Mouse (Mus musculus) embryonic facial prominence, embryonic 13.5 days (tissue): ENCODE measurements around the gene Kin. TPM values are rescaled to one million over a fixed set of nuclear protein-coding genes. Genes with fewer than 3 reads are reported as not detected.

ENCODE experiments used
- ATAC-seq: fragments of 200-750 bp; cut with Nextera tagmentation; 2 replicates; pipeline ENCODE4 v1.8.0; 2017; ENCODE audit warnings: low read depth; ENCODE audit not compliant: insufficient number of reproducible peaks, insufficient read depth, low FRiP score, low TSS enrichment
- H3K27ac ChIP-seq: fragments of 300-500 bp; sonication (generic); 2 replicates; pipeline ENCODE4 v1.5.1; 2015; ENCODE audit warnings: moderate library complexity, mild to moderate bottlenecking, inconsistent platforms
- H3K27me3 ChIP-seq: fragments of 300-500 bp; sonication (generic); 2 replicates; pipeline ENCODE4 v1.6.1; 2015; ENCODE audit warnings: mild to moderate bottlenecking, inconsistent platforms
- H3K36me3 ChIP-seq: fragments of 300-500 bp; sonication (generic); 2 replicates; pipeline ENCODE4 v1.6.1; 2015; ENCODE audit warnings: mild to moderate bottlenecking, inconsistent platforms
- H3K4me1 ChIP-seq: fragments of 300-500 bp; sonication (generic); 2 replicates; pipeline ENCODE4 v1.6.1; 2015; ENCODE audit warnings: inconsistent platforms
- H3K4me2 ChIP-seq: fragments of 300-500 bp; sonication (generic); 2 replicates; pipeline ENCODE4 v1.6.1; 2015; ENCODE audit warnings: moderate library complexity, mild to moderate bottlenecking, inconsistent platforms
- H3K4me3 ChIP-seq: fragments of 300-500 bp; sonication (generic); 2 replicates; pipeline ENCODE4 v1.5.1; 2015; ENCODE audit warnings: mild to moderate bottlenecking, inconsistent platforms
- H3K9ac ChIP-seq: fragments of 300-500 bp; sonication (generic); 2 replicates; pipeline ENCODE4 v1.6.1; 2015; ENCODE audit warnings: mild to moderate bottlenecking, inconsistent platforms
- H3K9me3 ChIP-seq: fragments of 300-500 bp; sonication (generic); 2 replicates; pipeline ENCODE4 v1.6.1; 2016; ENCODE audit warnings: inconsistent platforms
- WGBS: fragments of 180-500 bp; shearing (Covaris S2); methylation state at CpG from one replicate; pipeline ENCODE4 v1.1.7; 2015; ENCODE audit warnings: mixed read lengths; 5-methylcytosine and 5-hydroxymethylcytosine counted together
- polyA plus RNA-seq: library from polyadenylated mRNA; unstranded; fragments of >200 nt; fragmentation: Nextera tagmentation; extraction: Ambion mirVana; gene quantifications from 2 replicates; pipeline ENCODE4 v1.2.1, GENCODE M21; 2015

The Kin gene
- polyA plus RNA-seq, 1 experiment from 2014 or later = 33.3 TPM

DNA sequence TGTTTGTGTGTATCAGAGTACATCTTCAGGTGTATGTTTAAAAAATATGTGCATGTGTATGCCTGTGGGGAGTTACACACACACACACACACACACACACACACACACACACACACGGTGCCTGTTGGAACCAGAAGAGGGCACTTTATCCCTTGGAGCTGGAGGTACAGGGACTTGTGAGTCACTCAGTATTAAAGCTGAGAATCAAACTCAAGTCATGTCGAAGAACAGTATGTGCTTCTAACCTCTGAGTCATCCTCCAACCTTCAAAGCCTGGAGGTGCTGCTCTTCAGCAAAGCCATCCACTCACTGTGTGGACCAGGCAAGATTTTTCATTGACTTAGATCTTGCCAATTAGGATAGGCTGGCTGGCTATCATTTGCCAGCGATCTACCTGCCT is 41.4 kb downstream of the Kin start:
- H3K27me3 ChIP-seq = no peaks in the 10 kb centered on the region
- no peak overlapping the region for H3K4me3 ChIP-seq
- H3K4me1 ChIP-seq = no peaks in the 10 kb centered on the region
- H3K27ac ChIP-seq = no peak overlapping the region
- ATAC-seq = no peak
- 62% methylated on average over 3 of the region's 3 CpGs for WGBS
- no peaks in the 10 kb centered on the region for H3K9me3 ChIP-seq
- no peak overlapping the region for H3K4me2 ChIP-seq
- H3K36me3 ChIP-seq = no peaks in the 10 kb centered on the region
- no peak overlapping the region for H3K9ac ChIP-seq

DNA sequence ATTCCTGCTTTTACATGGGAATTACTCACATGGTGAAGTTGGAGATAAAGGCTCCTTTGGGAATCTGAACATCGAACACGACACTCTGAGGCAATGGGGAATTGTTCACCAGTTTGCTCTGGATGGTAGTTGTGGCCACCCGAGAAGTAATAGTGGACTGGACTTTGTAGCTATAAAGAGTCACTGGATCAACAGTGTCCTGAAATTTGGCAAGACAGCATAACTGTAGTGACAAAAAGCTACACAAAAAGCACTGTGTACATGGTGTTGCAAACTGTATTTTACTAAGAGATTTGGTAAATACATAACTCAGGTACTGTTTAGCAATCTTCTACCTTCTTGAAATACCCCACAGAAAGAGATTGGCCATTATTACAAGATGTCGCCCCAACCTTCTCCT is 45.7 kb downstream of the Kin start:
- Histone ChIP-seq H3K4me3 (no peak overlapping the region), H3K9me3 (no peaks in the 10 kb centered on the region), H3K4me1 (no peaks in the 10 kb centered on the region), H3K9ac (no peak overlapping the region), H3K27ac (no peak overlapping the region), H3K4me2 (no peak overlapping the region), H3K36me3 (no peaks in the 10 kb centered on the region), H3K27me3 (no peaks in the 10 kb centered on the region)
- 88% methylated on average over 4 of the region's 4 CpGs for WGBS
- no peak for ATAC-seq

DNA sequence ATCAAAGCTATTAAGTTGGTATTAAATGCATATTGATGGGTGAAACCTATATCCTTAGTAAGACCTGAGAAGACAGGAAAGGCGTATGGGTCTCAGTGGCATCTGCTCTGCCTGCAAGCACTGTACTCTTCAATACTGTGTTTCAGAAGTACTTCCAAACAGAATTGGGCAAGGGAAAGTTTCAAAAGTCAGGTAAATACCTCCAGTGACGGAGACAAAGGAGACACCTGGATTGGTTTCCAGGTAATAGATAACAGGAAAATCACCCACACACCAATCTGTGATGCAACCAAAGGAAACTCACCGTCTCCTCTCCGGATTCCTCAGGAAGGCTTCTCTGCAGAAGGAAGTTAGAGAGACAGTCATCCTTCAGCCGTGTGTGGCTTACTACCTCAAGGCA is 47.1 kb downstream of the Kin start:
- Histone ChIP-seq H3K27me3 (no peaks in the 10 kb centered on the region), H3K4me3 (no peak overlapping the region), H3K27ac (no peak overlapping the region), H3K4me2 (no peak overlapping the region), H3K9me3 (no peaks in the 10 kb centered on the region), H3K9ac (no peak overlapping the region), H3K4me1 (no peaks in the 10 kb centered on the region), H3K36me3 (no peaks in the 10 kb centered on the region)
- no peak for ATAC-seq
- WGBS = 78% methylated on average over 5 of the region's 5 CpGs

DNA sequence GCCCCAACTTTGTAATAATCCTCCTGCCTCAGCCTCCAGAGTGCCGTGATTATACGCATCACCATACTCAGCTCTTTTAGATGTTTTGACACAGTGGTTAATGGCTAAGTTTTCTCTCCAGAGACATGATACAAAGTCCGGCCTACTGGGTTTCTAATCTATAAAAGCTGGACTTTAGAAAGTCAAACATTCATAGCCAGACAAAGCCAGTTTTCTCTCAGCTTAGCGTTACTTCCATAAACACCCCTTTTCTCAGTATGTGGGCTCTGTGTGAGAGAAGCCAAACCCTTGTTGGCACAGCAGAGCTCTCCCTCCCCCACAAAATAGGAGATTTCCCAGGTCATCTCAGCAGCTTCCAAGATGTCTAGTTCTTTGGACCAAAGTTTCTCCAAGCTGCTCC is 48.2 kb downstream of the Kin start:
- no peak overlapping the region for H3K9ac ChIP-seq
- no peaks in the 10 kb centered on the region for H3K4me1 ChIP-seq
- H3K9me3 ChIP-seq = no peaks in the 10 kb centered on the region
- H3K4me2 ChIP-seq = no peak overlapping the region
- H3K4me3 ChIP-seq = no peak overlapping the region
- no peaks in the 10 kb centered on the region for H3K27me3 ChIP-seq
- WGBS = 85% methylated on average over 4 of the region's 4 CpGs
- H3K27ac ChIP-seq = no peak overlapping the region
- H3K36me3 ChIP-seq = no peaks in the 10 kb centered on the region
- ATAC-seq = no peak

DNA sequence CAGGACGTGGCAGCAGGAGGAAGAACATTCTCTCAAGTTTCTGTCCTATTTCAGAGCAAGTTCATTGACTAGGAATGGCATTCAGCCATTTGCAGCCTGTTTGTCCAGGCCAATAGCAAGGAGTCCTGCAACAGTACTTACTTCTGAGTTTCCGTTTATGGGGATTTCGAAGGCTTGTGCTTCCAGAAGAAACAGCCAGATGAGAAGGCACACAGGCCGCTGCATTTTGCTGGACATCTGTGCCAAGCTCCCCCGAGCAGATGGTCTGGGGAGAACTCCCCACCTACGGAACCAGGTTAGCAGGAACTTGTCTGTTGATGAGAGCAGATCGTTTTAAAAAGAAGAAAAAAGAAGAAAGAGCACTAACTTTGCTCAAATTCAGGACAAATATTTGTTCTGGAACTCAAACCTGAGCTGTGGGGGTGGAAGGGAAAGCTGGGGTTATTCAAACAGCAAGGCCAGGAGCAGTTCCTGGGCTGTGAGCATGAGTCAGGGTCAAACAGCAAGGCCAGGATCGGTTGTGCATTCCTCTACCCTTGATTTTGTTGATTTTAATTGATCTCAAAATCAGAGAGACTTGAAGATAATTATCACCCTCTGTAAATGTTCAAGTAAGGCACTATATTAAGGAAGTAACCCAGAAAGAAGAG is 50.1 kb downstream of the Kin start:
- Histone ChIP-seq H3K27me3 (no peaks in the 10 kb centered on the region), H3K4me2 (no peak overlapping the region), H3K4me1 (no peaks in the 10 kb centered on the region), H3K36me3 (no peaks in the 10 kb centered on the region), H3K4me3 (no peak overlapping the region), H3K9ac (no peak overlapping the region), H3K9me3 (no peaks in the 10 kb centered on the region), H3K27ac (no peak overlapping the region)
- 58% methylated on average over 8 of the region's 8 CpGs for WGBS
- no peak for ATAC-seq

DNA sequence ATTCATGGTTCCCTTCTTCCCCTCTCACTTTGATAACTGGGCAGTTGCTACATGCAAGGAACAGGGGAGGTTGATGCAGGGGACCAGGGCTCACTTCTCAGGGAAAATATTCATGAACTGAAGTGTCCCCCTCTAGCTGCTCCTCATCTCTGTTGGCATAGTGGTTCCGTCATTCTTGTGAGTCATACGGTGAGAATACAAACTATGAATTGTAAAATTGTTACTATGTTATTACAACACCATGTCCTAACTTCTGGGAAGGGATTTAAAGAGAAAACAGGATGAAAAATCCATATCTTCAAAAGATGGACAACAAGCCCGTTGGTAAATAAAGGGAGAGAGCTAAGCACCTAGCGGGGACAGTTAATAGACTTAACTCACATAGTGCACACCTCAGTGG is 50.9 kb downstream of the Kin start, which contains the start of gene Itih2:
Itih2 (minus strand) TSS at position 101 of the 400 bp plus-strand sequence.
- Histone ChIP-seq H3K27ac (no peak within 1 kb of the TSS), H3K4me1 (no peaks in the 10 kb centered on the region), H3K36me3 (no peaks in the 10 kb centered on the region), H3K9ac (no peak within 1 kb of the TSS), H3K4me3 (no peak within 1 kb of the TSS), H3K27me3 (no peaks in the 10 kb centered on the region), H3K9me3 (no peaks in the 10 kb centered on the region), H3K4me2 (no peak within 1 kb of the TSS)
- ATAC-seq = no peak
- 94% methylated on average over 4 of the region's 4 CpGs for WGBS

DNA sequence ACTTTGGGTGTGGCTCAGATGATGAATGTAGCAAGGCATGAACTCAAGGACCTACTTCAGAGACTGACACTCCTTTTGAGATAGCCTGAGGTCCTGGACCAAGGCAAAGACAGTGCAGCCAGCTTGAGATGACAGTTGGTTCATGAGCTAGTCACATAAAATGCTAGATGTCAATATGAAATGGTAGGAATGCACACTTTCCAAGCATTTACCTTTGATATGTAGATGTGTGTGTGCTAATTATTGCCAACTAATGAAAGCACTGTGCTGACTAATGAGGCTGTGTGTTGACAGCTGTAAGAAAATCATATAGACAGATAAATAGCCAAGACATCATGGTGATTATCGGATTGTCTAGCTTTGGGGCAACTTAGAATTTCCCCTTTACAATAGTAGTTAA is 51.7 kb downstream of the Kin start:
- Histone ChIP-seq H3K4me3 (no peak overlapping the region), H3K27me3 (no peaks in the 10 kb centered on the region), H3K9me3 (no peaks in the 10 kb centered on the region), H3K36me3 (no peaks in the 10 kb centered on the region), H3K27ac (no peak overlapping the region), H3K4me1 (no peaks in the 10 kb centered on the region), H3K4me2 (no peak overlapping the region), H3K9ac (no peak overlapping the region)
- 80% methylated on average over 1 of the region's 1 CpGs for WGBS
- ATAC-seq = no peak

DNA sequence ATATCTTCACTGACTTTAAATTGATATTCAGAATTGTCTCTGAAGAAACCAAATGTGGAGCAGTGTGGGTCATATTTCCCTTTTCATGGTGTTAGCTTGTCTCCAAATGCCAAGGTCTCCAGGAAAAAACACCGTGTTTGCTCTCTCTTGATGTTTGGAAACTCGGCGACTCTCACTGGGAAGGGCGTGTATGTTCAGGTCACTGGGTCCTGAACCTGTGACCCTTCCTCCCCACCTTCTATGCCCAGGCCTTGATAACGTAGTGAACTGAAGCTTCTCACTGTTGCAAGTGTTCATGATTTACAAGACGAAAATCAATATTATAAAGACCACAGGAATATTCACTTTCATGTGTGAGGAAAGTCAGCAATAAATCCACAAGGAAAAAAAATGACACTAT is 53.5 kb downstream of the Kin start:
- ATAC-seq = no peak
- no peak overlapping the region for H3K9ac ChIP-seq
- 67% methylated on average over 6 of the region's 6 CpGs for WGBS
- H3K36me3 ChIP-seq = no peaks in the 10 kb centered on the region
- no peak overlapping the region for H3K27ac ChIP-seq
- H3K4me3 ChIP-seq = no peak overlapping the region
- H3K27me3 ChIP-seq = no peaks in the 10 kb centered on the region
- no peak overlapping the region for H3K4me2 ChIP-seq
- H3K9me3 ChIP-seq = no peaks in the 10 kb centered on the region
- no peaks in the 10 kb centered on the region for H3K4me1 ChIP-seq

DNA sequence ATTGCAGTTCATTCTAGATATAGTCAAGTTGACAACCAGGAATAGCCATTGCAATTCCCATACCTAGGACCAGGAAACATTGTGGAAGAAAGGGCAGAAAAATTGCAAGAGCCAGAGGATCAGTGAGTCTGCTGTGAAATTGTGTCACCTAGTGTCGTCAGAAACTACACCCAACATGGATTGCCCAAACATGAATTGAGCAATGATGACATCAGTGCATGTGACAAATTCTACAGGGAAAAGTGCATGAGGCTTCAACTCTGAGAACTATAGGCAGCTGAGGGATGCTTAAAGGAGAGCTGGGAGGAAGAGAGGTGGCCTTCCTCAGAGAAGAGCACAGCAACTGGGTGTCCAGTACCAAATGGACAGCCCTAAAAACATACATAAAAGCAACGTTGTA is 56.9 kb downstream of the Kin start:
- ATAC-seq = no peak
- H3K4me1 ChIP-seq = no peaks in the 10 kb centered on the region

DNA sequence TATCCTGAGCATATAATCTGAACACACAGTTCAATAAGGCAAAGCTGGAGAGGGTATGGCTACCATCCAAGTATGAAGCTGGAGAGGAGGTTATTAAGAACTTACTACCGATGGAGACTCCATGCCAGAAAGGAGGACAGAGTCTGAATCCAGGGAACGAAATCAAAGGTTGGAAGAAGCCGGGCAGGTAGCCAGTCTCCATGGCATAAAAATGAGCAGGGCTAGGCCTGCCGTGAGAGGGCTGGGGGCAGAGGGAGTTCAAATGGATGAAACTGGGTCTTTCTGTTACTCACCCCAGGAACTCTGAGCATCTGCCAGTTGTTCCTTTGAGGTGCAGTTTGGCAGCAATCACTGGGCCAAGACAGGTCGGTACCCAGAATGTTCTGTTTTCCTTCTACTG is 60.1 kb downstream of the Kin start:
- Histone ChIP-seq H3K4me1 (no peaks in the 10 kb centered on the region), H3K36me3 (no peaks in the 10 kb centered on the region), H3K4me2 (no peak overlapping the region), H3K27ac (no peak overlapping the region), H3K27me3 (no peaks in the 10 kb centered on the region), H3K9ac (no peak overlapping the region), H3K9me3 (no peaks in the 10 kb centered on the region), H3K4me3 (no peak overlapping the region)
- ATAC-seq = no peak
- WGBS = 77% methylated on average over 5 of the region's 5 CpGs

More for the DNA sequence above, 56.9 kb downstream of the Kin start:
- H3K27me3 ChIP-seq = no peaks in the 10 kb centered on the region
- 73% methylated on average over 2 of the region's 2 CpGs for WGBS
- no peak overlapping the region for H3K27ac ChIP-seq
- no peak overlapping the region for H3K9ac ChIP-seq
- no peaks in the 10 kb centered on the region for H3K9me3 ChIP-seq
- no peaks in the 10 kb centered on the region for H3K36me3 ChIP-seq
- H3K4me2 ChIP-seq = no peak overlapping the region
- no peak overlapping the region for H3K4me3 ChIP-seq
